In the genomic region with DNA sequence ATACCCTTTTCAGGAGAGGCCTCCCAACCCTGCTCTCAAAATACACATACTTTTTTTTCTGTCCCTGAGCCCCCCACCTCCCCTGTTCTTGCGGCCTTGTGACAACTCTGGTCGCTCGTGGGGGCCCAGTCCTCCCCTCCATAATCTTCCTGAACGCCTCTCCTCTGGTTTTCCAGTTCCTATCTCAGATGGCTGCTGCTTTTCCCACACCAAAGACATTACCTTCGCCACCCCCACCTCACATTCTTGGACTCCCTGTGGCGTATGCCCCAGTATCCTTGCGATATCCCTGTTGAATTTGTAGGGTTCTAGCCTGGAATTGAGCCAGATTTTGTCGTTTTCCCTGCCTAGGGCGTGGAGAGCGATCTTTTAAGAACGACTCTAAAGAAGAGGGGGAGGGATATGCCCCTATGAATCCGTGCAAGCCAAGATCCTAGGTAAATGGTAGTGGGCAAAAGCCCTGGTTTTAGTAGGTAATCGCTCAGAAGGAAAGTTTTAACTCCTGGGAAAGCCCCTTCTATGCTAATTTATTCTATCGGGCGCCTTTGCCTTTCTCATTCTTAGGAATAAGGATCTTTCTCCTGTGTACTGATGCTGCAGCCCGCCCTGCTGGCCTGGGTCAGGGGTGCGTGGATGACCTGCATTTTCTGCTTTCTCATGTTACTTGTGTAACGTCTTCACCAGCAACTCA, we compare ENCODE assay signal across 7 mouse cellular contexts. TPM values are rescaled to one million over a fixed set of nuclear protein-coding genes. Genes with fewer than 3 reads are reported as not detected.
A peak's percentile ranks its signal among the peaks of the same experiment; 100 is the strongest.
DNase-seq lines count a peak whose midpoint lies in the region; TF ChIP-seq lines count a peak whose summit lies in the region.

No protein-coding gene starts in this region.

- H3K79me2 ChIP-seq in macrophage (ENCODE audit: inconsistent target): peaks cover 83% of the 10 kb centered on the region

- H3K4me1 ChIP-seq in forebrain, embryonic 10.5 days: peaks cover 67% of the 10 kb centered on the region

- WGBS in forebrain, embryonic 10.5 days: under 1% methylated on average over 18 of the region's 18 CpGs
- WGBS in macrophage (ENCODE audit: missing documents): under 1% methylated on average over 18 of the region's 18 CpGs

- H3K36me3 ChIP-seq in forebrain, embryonic 10.5 days (replicated peaks): peaks cover 16% of the 10 kb centered on the region
- no peaks in the 10 kb centered on the region for H3K36me3 ChIP-seq in macrophage (ENCODE audit: inconsistent target)

- DNase-seq in Muller cell, postnatal 12 days (ENCODE audit: inconsistent ontology term): peak; percentile 51
- peak; percentile 60 for DNase-seq in brain, embryonic 14.5 days (ENCODE audit: low read depth)
- DNase-seq in forebrain, embryonic 10.5 days (ENCODE audit: extremely low spot score, low spot score): peak; percentile 37
- DNase-seq in heart, postnatal 4 days: peak; percentile 50
- peak; percentile 22 to 31 for DNase-seq in left cerebral cortex, adult 2 months (ENCODE audit: extremely low spot score in 1 of 2, low spot score in 2 of 2)
- peak; percentile 22 for DNase-seq in right cerebral cortex, postnatal 4 days

- H3K27me3 ChIP-seq in forebrain, embryonic 10.5 days (ENCODE audit: poor library complexity, severe bottlenecking): no peaks in the 10 kb centered on the region

- H3K9me3 ChIP-seq in forebrain, embryonic 10.5 days: no peaks in the 10 kb centered on the region

- no peak for TF ChIP-seq POLR2A in brain, embryonic 14.5 days (IDR thresholded peaks at IDR 0.05; ENCODE audit: borderline replicate concordance, extremely low read depth, insufficient read depth, insufficient read length, poor library complexity, severe bottlenecking)

- no peak for TF ChIP-seq CTCF in brain, embryonic 14.5 days (IDR thresholded peaks at IDR 0.05; ENCODE audit: borderline replicate concordance, extremely low read depth, insufficient read depth, insufficient read length)
- no peak; the same call in 1 of the 2 replicates for TF ChIP-seq CTCF in left cerebral cortex, adult 2 months (IDR thresholded peaks at IDR 0.05)

- H3K27ac ChIP-seq in forebrain, embryonic 10.5 days: peak overlapping the region; percentile 100
- H3K27ac ChIP-seq in left cerebral cortex, adult 2 months: peak overlapping the region; percentile 99
- H3K27ac ChIP-seq in macrophage: peak overlapping the region; percentile 96

- intact Hi-C loops in left cerebral cortex, adult 2 months (cut with DNase I): no loop called here

- peak overlapping the region; percentile 95 for H3K4me3 ChIP-seq in forebrain, embryonic 10.5 days
- peak overlapping the region; percentile 78 for H3K4me3 ChIP-seq in left cerebral cortex, adult 2 months
- peak overlapping the region; percentile 82 for H3K4me3 ChIP-seq in macrophage (ENCODE audit: inconsistent target)

RNA-seq across cellular contexts. Expression of a gene that starts 1.0 kb away (rescaled TPM):
- polyA plus RNA-seq in brain, embryonic 14.5 days (2012; rRNA removed): 55.2 and 77.4 TPM in 2 replicates
- 72.5 and 77.8 TPM in 2 replicates for polyA plus RNA-seq in forebrain, embryonic 10.5 days (2016; fragmentation: Nextera tagmentation; extraction: Ambion mirVana)
- 10 to 100 TPM; 90.1 to 91.8 TPM for total RNA-seq in heart, postnatal 4 days (2021)
- 100 to 1,000 TPM; 116 to 119 TPM for total RNA-seq in left cerebral cortex, adult 2 months (2021)
- total RNA-seq in macrophage (2018; cell fraction: chromatin; rRNA removed): 100 to 1,000 TPM; 348 to 591 (median 473) TPM
- total RNA-seq in macrophage (2018; cell fraction: cytosol; rRNA removed): 10 to 100 TPM; 36.6 to 74.0 (median 48.2) TPM
- total RNA-seq in macrophage (2018; cell fraction: nucleus; rRNA removed): 100 to 1,000 TPM; 204 to 350 (median 274) TPM
- 27.9 to 33.4 TPM (median 30.4 TPM) in 3 replicates for polyA plus RNA-seq in macrophage (2018)

RNA-seq across cellular contexts. Expression of a gene that starts 32.2 kb away (rescaled TPM):
- 28.5 and 29.4 TPM in 2 replicates for polyA plus RNA-seq in brain, embryonic 14.5 days (2012; rRNA removed)
- 75.2 and 81.4 TPM in 2 replicates for polyA plus RNA-seq in forebrain, embryonic 10.5 days (2016; fragmentation: Nextera tagmentation; extraction: Ambion mirVana)
- total RNA-seq in heart, postnatal 4 days (2021): 10 to 100 TPM; 21.4 to 24.5 TPM
- total RNA-seq in left cerebral cortex, adult 2 months (2021): 10 to 100 TPM; 28.2 to 28.9 TPM
- total RNA-seq in macrophage (2018; cell fraction: chromatin; rRNA removed): 100 to 1,000 TPM in 7 of 26 experiments, 10 to 100 TPM in 19; 33.1 to 122 (median 72.7) TPM
- 10 to 100 TPM; 20.9 to 50.2 (median 38.7) TPM for total RNA-seq in macrophage (2018; cell fraction: cytosol; rRNA removed)
- total RNA-seq in macrophage (2018; cell fraction: nucleus; rRNA removed): 100 to 1,000 TPM in 3 of 26 experiments, 10 to 100 TPM in 23; 27.5 to 104 (median 53.4) TPM
- 41.1 to 75.6 TPM (median 49.0 TPM) in 3 replicates for polyA plus RNA-seq in macrophage (2018)

Comparison
In these comparisons a context has a peak if more than half of its experiments do, and no peak if none do; other contexts are left out.
1. Peak in every context shown above with its lines: DNase-seq, H3K4me3 ChIP-seq and H3K27ac ChIP-seq.